Mouse (Mus musculus): ENCODE results near the gene Mcidas.
"Not testable (repeated sequence)": the region's sequence is repeated elsewhere in the genome, so short reads cannot be mapped to it uniquely, and the experiment has no call there.

Gene Mcidas

GRCm38 (mm10) chr13:113012683-113013082 lies 19.0 kb downstream of the Mcidas start:
- intact Hi-C loops (cut with DNase I): no loop called here

DNA sequence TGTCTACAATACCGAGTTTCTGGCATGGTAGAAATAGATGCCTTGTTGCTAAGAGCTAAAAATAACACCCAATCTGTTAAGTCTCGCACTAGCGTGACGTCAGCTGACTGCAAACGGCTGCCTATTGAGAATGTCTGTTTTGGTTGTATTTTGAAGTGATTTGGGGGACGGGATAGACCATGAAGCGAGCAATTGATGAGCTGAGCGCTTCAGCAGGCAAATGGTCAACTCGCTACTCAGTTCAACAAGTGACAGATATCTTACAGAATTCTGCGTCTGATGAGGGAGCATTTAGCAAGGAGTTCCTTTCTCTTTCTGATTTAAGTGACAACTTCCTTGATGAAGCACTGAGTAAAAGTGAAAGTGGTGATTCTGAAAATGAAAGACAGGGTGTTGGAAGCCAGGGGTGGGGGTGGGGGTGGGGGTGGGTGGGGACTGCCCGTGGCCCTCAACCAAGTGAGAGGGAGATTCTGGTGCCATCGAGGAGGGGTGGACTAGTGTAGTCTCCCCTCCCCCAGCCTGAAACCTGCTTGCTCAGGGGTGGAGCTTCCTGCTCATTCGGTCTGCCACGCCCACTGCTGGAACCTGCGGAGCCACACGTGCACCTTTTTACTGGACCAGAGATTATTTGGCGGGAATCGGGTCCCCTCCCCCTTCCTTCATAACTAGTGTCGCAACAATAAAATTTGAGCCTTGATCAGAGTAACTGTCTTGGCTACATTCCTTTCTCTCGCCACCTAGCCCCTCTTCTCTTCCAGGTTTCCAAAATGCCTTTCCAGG lies 19.7 kb downstream of the Mcidas start:
- intact Hi-C loops (cut with DNase I): not testable (repeated sequence)

DNA sequence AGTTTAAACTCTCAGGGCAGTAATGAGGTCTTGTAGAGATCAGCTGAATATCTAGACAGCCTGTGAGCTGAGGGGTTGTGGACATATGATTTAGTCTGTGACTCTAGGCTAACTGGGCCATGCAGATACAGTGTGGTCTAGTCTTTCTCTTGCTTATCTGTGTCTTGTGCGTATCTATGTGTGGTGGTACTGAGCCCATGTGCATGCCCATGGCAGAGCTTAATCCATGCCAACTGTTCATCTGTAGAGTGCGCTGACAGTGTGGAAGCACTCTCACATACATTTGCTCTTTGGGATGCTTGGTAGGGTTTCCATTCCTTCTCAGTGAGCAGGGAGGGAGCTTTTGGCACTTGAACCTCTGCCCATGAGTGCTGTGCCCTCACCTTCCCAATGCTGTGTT lies 27.9 kb downstream of the Mcidas start:
- intact Hi-C loops (cut with DNase I): no loop called here

GRCm38 (mm10) chr13:113022467-113022866 lies 28.8 kb downstream of the Mcidas start:
- intact Hi-C loops (cut with DNase I): no loop called here

DNA sequence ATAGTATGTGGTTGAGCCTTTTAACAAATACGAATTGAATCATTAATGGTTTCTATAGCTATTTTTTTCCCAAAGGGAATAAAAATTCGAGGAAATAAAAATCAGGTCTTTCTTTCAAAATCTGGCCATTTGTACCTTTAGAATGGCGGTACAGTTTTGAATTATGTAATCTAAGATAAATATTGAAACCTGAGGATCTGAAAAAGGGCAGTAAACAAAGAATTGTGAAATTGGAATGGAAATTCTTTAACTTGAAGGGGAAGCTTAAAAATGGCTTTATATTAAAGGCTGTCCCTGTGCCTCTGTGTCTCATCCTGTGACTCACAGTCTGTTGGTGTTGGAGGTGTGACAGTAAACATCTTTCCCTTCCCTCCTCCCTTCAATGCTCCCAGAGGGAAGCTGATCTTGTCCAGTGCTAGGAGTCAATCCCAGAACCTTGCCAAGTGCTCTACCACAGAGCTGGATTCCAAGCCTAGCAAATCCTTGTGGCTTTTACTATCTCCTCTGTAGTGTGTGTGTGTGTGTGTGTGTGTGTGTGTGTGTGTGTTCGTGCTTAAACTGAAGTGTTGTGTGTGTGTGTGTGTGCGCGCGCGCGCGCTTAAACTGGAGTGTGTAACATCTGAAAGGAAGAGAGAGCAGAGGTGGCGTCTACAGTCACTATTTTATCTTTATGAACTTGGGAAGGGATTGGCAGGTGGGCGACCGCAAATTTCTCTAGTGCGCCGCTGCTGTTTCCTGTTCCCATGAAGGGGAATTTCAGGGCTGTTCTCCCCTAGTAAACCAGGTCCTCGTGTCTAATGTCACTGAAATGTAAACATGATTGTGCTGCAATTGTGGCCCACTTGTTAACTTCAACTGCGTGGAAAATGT lies 29.9 kb downstream of the Mcidas start:
- intact Hi-C loops (cut with DNase I): no loop called here

- intact Hi-C loops (cut with DNase I): no loop called here
Measured at GRCm38 (mm10) chr13:113031351-113031750, 37.7 kb downstream of the Mcidas start.

- intact Hi-C loops (cut with DNase I): no loop called here
Measured at GRCm38 (mm10) chr13:113031792-113032571, 38.3 kb downstream of the Mcidas start.

- intact Hi-C loops (cut with DNase I): no loop called here
Measured at GRCm38 (mm10) chr13:113032831-113033230, 39.2 kb downstream of the Mcidas start.

- intact Hi-C loops (cut with DNase I): loop anchor here (2.0 kb wide), 1 partner anchor 42 kb away; the partner anchor contains the start of gene Mcidas
Measured at GRCm38 (mm10) chr13:113034271-113034886, 40.7 kb downstream of the Mcidas start.

DNA sequence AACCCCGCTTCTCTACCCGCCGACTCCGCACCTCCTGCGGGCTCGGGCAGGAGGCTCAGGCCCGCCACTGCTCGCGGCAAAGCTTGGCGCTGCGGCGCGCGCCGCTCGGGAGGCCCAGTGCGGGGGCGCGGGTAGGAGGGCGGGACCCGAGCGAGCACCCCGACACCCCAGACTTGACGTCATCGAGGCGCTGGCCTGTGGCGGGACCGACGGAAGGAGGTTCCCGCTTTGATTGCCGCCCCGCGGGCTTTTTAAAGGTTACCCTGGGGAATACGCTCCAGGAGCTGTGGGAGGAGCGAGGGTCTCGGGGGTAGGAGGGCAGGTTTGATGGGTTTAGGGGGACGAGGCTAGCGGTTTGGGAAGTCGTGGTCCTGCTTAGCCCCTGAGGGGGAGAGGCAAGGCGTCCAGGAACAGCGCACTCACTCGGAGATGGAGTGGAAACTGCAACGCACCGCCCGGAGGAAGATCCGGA lies 41.3 kb downstream of the Mcidas start, which contains the start of gene Cdc20b:
TSS of gene Cdc20b (plus strand) at position 162 of the 472 bp plus-strand sequence.
- intact Hi-C loops (cut with DNase I): loop anchor here (2.0 to 5.0 kb wide), 2 partner anchors 42 to 363 kb away; partner anchors contain the start of gene Mcidas

DNA sequence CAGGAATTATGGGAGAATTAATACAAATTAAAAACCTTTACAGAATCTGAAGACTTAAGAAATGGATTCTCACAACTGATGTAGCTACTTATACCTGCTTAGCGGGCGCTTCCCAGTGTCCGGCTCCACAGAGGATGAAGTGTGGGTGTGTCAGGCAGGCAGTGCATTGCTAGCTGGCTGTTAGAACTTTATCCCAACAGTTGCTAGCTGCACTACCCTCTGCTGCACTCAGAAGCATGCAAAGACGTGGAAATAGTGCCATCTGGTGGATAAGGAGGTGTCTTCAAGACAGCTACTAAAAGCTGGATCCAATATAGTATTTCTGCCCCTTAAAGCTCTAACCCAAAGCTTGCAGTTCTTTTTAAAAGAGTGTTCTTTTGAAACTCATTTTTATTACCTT lies 42.2 kb downstream of the Mcidas start:
- intact Hi-C loops (cut with DNase I): loop anchor here (2.0 to 5.0 kb wide), 2 partner anchors 43 to 364 kb away; partner anchors contain the start of gene Mcidas

DNA sequence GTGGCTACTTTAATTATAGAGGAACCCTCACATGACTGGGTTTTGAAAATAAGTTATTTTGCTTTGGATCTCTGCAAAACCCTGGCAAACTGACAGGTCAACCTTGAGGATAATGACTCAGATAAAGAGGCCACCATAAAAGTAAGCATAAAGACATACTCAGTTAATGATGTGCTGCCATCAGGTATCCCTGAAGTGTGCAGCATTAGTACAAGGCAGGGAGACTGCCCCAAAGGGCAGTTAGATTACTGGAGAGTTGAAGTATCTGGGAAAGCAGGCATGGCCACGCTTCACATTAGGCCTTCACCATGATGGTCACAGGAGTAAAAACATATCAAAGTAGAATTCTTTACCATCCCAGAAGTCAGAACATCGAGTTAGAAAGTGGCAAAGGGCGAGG lies 51.2 kb downstream of the Mcidas start:
- intact Hi-C loops (cut with DNase I): loop anchor here (5.0 to 10.0 kb wide), 2 partner anchors 572 to 820 kb away; partner anchors contain the start of gene Snx18

GRCm38 (mm10) chr13:113045458-113046110 lies 51.9 kb downstream of the Mcidas start:
- intact Hi-C loops (cut with DNase I): loop anchor here (1.0 to 10.0 kb wide), 3 partner anchors 221 to 819 kb away; partner anchors contain the start of gene Snx18

- intact Hi-C loops (cut with DNase I): loop anchor here (1.0 to 10.0 kb wide), 3 partner anchors 220 to 818 kb away; partner anchors contain the start of gene Snx18
Measured at GRCm38 (mm10) chr13:113046211-113046883, 52.7 kb downstream of the Mcidas start, which contains the start of gene Gpx8. Gene Gpx8, minus strand, starts transcription at chr13:113046410.

DNA sequence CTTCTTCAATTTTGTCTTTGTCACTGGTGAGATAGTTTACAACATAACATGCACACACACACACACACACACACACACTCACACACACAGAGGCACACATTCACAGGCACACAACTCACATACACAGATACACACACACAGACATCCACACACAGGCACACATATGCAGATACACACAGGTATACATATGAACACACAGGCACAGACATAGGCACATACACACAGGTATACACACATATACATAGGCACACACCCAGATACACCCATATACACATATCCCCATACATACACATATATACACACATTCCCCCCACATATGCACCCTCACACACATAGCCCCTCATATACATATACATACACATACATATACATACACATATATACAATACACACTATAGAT lies 53.4 kb downstream of the Mcidas start:
- intact Hi-C loops (cut with DNase I): loop anchor here (5.0 to 10.0 kb wide), 2 partner anchors 570 to 818 kb away; partner anchors contain the start of gene Snx18

DNA sequence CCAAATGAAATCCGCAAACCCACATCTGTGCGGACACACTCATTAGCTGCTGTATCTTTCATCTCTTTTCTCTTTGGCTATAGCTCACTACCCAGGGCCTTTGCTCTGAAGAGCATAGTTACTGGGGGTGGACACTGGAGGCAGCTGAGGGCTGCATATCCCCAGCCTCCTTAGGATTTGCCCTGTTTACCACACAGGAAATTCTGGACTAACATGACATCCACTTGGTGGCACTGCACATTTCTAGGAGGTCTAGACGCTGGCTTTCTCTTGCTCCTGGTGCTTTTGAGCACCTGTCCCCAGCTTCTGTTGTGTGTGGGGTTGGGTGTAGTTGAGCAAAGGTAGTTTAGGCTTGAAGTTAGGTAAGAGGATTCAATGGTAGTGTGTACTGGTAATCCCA lies 54.0 kb downstream of the Mcidas start:
- intact Hi-C loops (cut with DNase I): loop anchor here (5.0 to 10.0 kb wide), 2 partner anchors 570 to 817 kb away; partner anchors contain the start of gene Snx18
